Mouse (Mus musculus) small intestine, adult 2 months (tissue): ENCODE measurements around the gene Cerk.

Experiments used
- CTCF ChIP-seq: fragments of 200-500 bp; IDR thresholded peaks from 2 replicates; pipeline ENCODE4 v1.5.1; 2012; ENCODE audit warnings: low read depth, mild to moderate bottlenecking, control low read depth, inconsistent platforms, low read length, moderate library complexity, mixed read lengths; ENCODE audit not compliant: insufficient replicate concordance, insufficient read length; ENCODE audit errors: extremely low read depth
- POLR2A ChIP-seq: fragments of 200-500 bp; IDR thresholded peaks from 2 replicates; pipeline ENCODE4 v1.6.1; 2012; ENCODE audit warnings: low read depth, mild to moderate bottlenecking, control low read depth, inconsistent platforms, low read length, moderate library complexity

DNA sequence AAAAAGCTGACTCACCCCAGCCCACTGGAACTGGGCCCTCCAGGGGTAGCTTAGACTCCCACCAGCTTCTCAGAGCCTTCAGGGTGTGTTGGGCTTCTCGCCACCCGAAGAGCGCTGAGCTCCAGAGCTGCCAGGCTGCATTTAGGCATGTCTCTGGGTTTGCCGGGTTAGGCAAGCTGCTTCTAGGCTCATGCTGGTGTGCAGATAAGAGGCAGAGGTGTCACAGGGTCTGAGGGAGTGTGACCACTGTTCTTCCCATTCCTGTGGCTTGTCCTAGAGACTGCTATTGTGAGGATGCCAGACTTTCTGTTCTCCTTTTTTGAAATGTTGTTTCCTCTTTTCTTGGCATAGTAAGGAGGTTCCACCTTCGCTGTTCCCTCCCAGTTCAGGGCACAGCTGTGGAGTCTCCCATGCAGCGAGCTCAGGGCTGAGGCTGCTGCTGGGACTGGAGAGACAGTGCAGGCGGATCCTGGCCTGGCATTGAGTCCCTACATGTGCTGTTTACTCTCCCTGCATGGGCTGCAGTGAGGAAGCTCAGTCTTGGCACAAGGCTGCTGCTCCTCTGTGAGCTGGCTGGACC, 39.1 kb upstream of the Cerk start:
- TF ChIP-seq CTCF, result no peak
- TF ChIP-seq POLR2A, result no peak
